Mouse (Mus musculus) stomach, embryonic 16.5 days (tissue): ENCODE data around the gene Rangrf. TPM values are rescaled to one million over a fixed set of nuclear protein-coding genes. Genes with fewer than 3 reads are reported as not detected.

Source experiments
- ATAC-seq: fragments of 200-750 bp; cut with Nextera tagmentation; 2 replicates; pipeline ENCODE4 v1.8.0; 2017; ENCODE audit warnings: moderate number of reproducible peaks, moderate TSS enrichment; ENCODE audit not compliant: insufficient read depth, low FRiP score
- H3K27ac ChIP-seq: fragments of 300-500 bp; sonication (generic); 2 replicates; pipeline ENCODE4 v1.5.1; 2014; ENCODE audit warnings: low read length
- H3K27me3 ChIP-seq: fragments of 300-500 bp; sonication (generic); 2 replicates; pipeline ENCODE4 v1.6.1; 2014; ENCODE audit warnings: low read length, control low read depth, mixed read lengths; ENCODE audit not compliant: control insufficient read depth, insufficient read depth
- H3K36me3 ChIP-seq: fragments of 300-500 bp; sonication (generic); 2 replicates; pipeline ENCODE4 v1.6.1; 2014; ENCODE audit warnings: low read length; ENCODE audit not compliant: control insufficient read depth, insufficient read depth
- H3K4me1 ChIP-seq: fragments of 300-500 bp; sonication (generic); 2 replicates; pipeline ENCODE4 v1.6.1; 2014; ENCODE audit warnings: low read length, control low read depth, mixed read lengths; ENCODE audit not compliant: control insufficient read depth, insufficient read depth
- H3K4me2 ChIP-seq: fragments of 300-500 bp; sonication (generic); 2 replicates; pipeline ENCODE4 v1.6.1; 2014; ENCODE audit warnings: low read depth, low read length, mixed read lengths
- H3K4me3 ChIP-seq: fragments of 300-500 bp; sonication (generic); replicated peaks from 2 replicates; pipeline ENCODE4 v1.5.1; 2014; ENCODE audit warnings: mild to moderate bottlenecking, low read length
- H3K9ac ChIP-seq: fragments of 300-500 bp; sonication (generic); 2 replicates; pipeline ENCODE4 v1.6.1; 2014; ENCODE audit warnings: low read length
- H3K9me3 ChIP-seq: fragments of 300-500 bp; sonication (generic); replicated peaks from 2 replicates; pipeline ENCODE4 v1.6.1; 2016; ENCODE audit warnings: low read length, control low read depth; ENCODE audit not compliant: control insufficient read depth
- WGBS: fragments of 180-500 bp; shearing (Covaris S2); extraction: QIAGEN DNeasy Blood & Tissue Kit; methylation state at CpG from one replicate; pipeline ENCODE4 v1.1.7; 2014; 5-methylcytosine and 5-hydroxymethylcytosine counted together
- polyA plus RNA-seq: library from polyadenylated mRNA; unstranded; fragments of >200 nt; fragmentation: Nextera tagmentation; extraction: Ambion mirVana; gene quantifications from 2 replicates; pipeline ENCODE4 v1.2.1, GENCODE M21; 2015

Gene Rangrf
- polyA plus RNA-seq, 1 experiment from 2014 or later = 57.6 TPM

- Histone ChIP-seq H3K4me1 (0 out of 2 replicates have a peak, but pooled peaks cover 4% of the 10 kb centered on the region), H3K4me3 (peak overlapping the region; percentile 21), H3K9ac (peak overlapping the region; percentile 32), H3K27me3 (peaks cover 16% of the 10 kb centered on the region; the same call in 1 of the 2 replicates), H3K4me2 (peak overlapping the region; percentile 7; the same call in 1 of the 2 replicates), H3K9me3 (no peaks in the 10 kb centered on the region), H3K36me3 (no peaks in the 10 kb centered on the region), H3K27ac (peak overlapping the region; percentile 34; the same call in 1 of the 2 replicates)
- 37% methylated on average over 13 of the region's 13 CpGs for WGBS
- no peak for ATAC-seq
Measured at GRCm38 (mm10) chr11:68956697-68957096, 18.3 kb downstream of the Rangrf start.

GRCm38 (mm10) chr11:68956107-68956506, 18.9 kb downstream of the Rangrf start:
- 0 out of 2 replicates have a peak, but pooled peaks have one; percentile 14 for ATAC-seq
- Histone ChIP-seq H3K9ac (peak overlapping the region; percentile 32), H3K27ac (peak overlapping the region; percentile 34; the same call in 1 of the 2 replicates), H3K4me3 (peak overlapping the region; percentile 19), H3K27me3 (peaks cover 21% of the 10 kb centered on the region), H3K4me2 (peak overlapping the region; percentile 58), H3K9me3 (no peaks in the 10 kb centered on the region), H3K36me3 (no peaks in the 10 kb centered on the region), H3K4me1 (0 out of 2 replicates have a peak, but pooled peaks cover 4% of the 10 kb centered on the region)
- WGBS = 35% methylated on average over 3 of the region's 3 CpGs

GRCm38 (mm10) chr11:68955473-68955872, 19.5 kb downstream of the Rangrf start:
- Histone ChIP-seq H3K9ac (no peak overlapping the region), H3K27me3 (peaks cover 21% of the 10 kb centered on the region), H3K4me3 (peak overlapping the region; percentile 44; the same call in 1 of the 2 replicates), H3K4me1 (0 out of 2 replicates have a peak, but pooled peaks cover 4% of the 10 kb centered on the region), H3K27ac (no peak overlapping the region), H3K9me3 (no peaks in the 10 kb centered on the region), H3K36me3 (no peaks in the 10 kb centered on the region), H3K4me2 (peak overlapping the region; percentile 58)
- WGBS = 65% methylated on average over 5 of the region's 5 CpGs
- no peak for ATAC-seq

GRCm38 (mm10) chr11:68954408-68954807, 20.6 kb downstream of the Rangrf start:
- H3K4me3 ChIP-seq = peak overlapping the region; percentile 44

GRCm38 (mm10) chr11:68953903-68954302, 21.1 kb downstream of the Rangrf start:
- H3K27ac ChIP-seq = no peak overlapping the region
- 0 out of 2 replicates have a peak overlapping the region, but pooled peaks have one; percentile 66 for H3K9ac ChIP-seq
- 14% methylated on average over 13 of the region's 13 CpGs for WGBS
- H3K36me3 ChIP-seq = no peaks in the 10 kb centered on the region
- peak overlapping the region; percentile 58; the same call in 1 of the 2 replicates for H3K4me2 ChIP-seq
- no peak for ATAC-seq
- H3K9me3 ChIP-seq = no peaks in the 10 kb centered on the region
- H3K4me3 ChIP-seq = peak overlapping the region; percentile 44
- 0 out of 2 replicates have a peak, but pooled peaks cover 4% of the 10 kb centered on the region for H3K4me1 ChIP-seq
- peaks cover 21% of the 10 kb centered on the region for H3K27me3 ChIP-seq

More at GRCm38 (mm10) chr11:68954408-68954807, 20.6 kb downstream of the Rangrf start:
- Histone ChIP-seq H3K9me3 (no peaks in the 10 kb centered on the region), H3K27ac (no peak overlapping the region), H3K4me2 (peak overlapping the region; percentile 58), H3K27me3 (peaks cover 21% of the 10 kb centered on the region), H3K9ac (peak overlapping the region; percentile 66), H3K36me3 (no peaks in the 10 kb centered on the region), H3K4me1 (0 out of 2 replicates have a peak, but pooled peaks cover 4% of the 10 kb centered on the region)
- no peak for ATAC-seq
- WGBS = 3% methylated on average over 17 of the region's 17 CpGs

- no peaks in the 10 kb centered on the region for H3K36me3 ChIP-seq
- H3K9me3 ChIP-seq = no peaks in the 10 kb centered on the region
- H3K4me3 ChIP-seq = 0 out of 2 replicates have a peak overlapping the region, but pooled peaks have one; percentile 1
- H3K4me2 ChIP-seq = peak overlapping the region; percentile 46; the same call in 1 of the 2 replicates
- H3K27me3 ChIP-seq = peaks cover 8% of the 10 kb centered on the region
- no peak overlapping the region for H3K27ac ChIP-seq
- ATAC-seq = no peak
- H3K4me1 ChIP-seq = peaks cover 6% of the 10 kb centered on the region
- H3K9ac ChIP-seq = 0 out of 2 replicates have a peak overlapping the region, but pooled peaks have one; percentile 4
- WGBS = 6% methylated on average over 12 of the region's 12 CpGs
Measured at GRCm38 (mm10) chr11:68947542-68947993, 27.4 kb downstream of the Rangrf start.

- Histone ChIP-seq H3K4me1 (peaks cover 6% of the 10 kb centered on the region), H3K9ac (peak overlapping the region; percentile 56), H3K4me2 (peak overlapping the region; percentile 46), H3K9me3 (no peaks in the 10 kb centered on the region), H3K4me3 (peak overlapping the region; percentile 31), H3K27ac (no peak overlapping the region; the same call in 1 of the 2 replicates), H3K36me3 (no peaks in the 10 kb centered on the region), H3K27me3 (peaks cover 7% of the 10 kb centered on the region)
- 0 out of 2 replicates have a peak, but pooled peaks have one; percentile 61 for ATAC-seq
- WGBS = 15% methylated on average over 16 of the region's 16 CpGs
Measured at GRCm38 (mm10) chr11:68946806-68947440, 28.1 kb downstream of the Rangrf start.

- no peaks in the 10 kb centered on the region for H3K27me3 ChIP-seq
- no peak overlapping the region for H3K27ac ChIP-seq
- H3K9ac ChIP-seq = no peak overlapping the region
- H3K4me3 ChIP-seq = no peak overlapping the region
- WGBS = 84% methylated on average over 4 of the region's 4 CpGs
- no peak for ATAC-seq
- H3K36me3 ChIP-seq = no peaks in the 10 kb centered on the region
- H3K4me2 ChIP-seq = no peak overlapping the region
- no peaks in the 10 kb centered on the region for H3K9me3 ChIP-seq
- H3K4me1 ChIP-seq = peaks cover 6% of the 10 kb centered on the region
Measured at GRCm38 (mm10) chr11:68946001-68946400, 29.0 kb downstream of the Rangrf start.

- peaks cover 10% of the 10 kb centered on the region for H3K4me1 ChIP-seq
- H3K27ac ChIP-seq = no peak overlapping the region
- H3K36me3 ChIP-seq = no peaks in the 10 kb centered on the region
- H3K9ac ChIP-seq = no peak overlapping the region
- 67% methylated on average over 2 of the region's 2 CpGs for WGBS
- no peaks in the 10 kb centered on the region for H3K27me3 ChIP-seq
- H3K9me3 ChIP-seq = no peaks in the 10 kb centered on the region
- no peak for ATAC-seq
- H3K4me3 ChIP-seq = no peak overlapping the region
- no peak overlapping the region for H3K4me2 ChIP-seq
Measured at GRCm38 (mm10) chr11:68945245-68945644, 29.7 kb downstream of the Rangrf start.
